Mouse (Mus musculus) erythroblast, embryonic 14.5 days (primary cell): ENCODE data around the gene Tatdn2. TPM values are rescaled to one million over a fixed set of nuclear protein-coding genes. Genes with fewer than 3 reads are reported as not detected.
"Not testable (repeated sequence)": the region's sequence is repeated elsewhere in the genome, so short reads cannot be mapped to it uniquely, and the experiment has no call there.

Experiments
- H3K27me3 ChIP-seq: 2 replicates; pipeline ENCODE4 v1.6.1; 2012; ENCODE audit warnings: inconsistent platforms; ENCODE audit not compliant: control insufficient read depth
- H3K36me3 ChIP-seq: 2 replicates; pipeline ENCODE4 v1.6.1; 2012; ENCODE audit warnings: mild to moderate bottlenecking, inconsistent platforms; ENCODE audit not compliant: control insufficient read depth
- H3K4me1 ChIP-seq: 2 replicates; pipeline ENCODE4 v1.6.1; 2012; ENCODE audit warnings: inconsistent platforms; ENCODE audit not compliant: control insufficient read depth
- H3K4me3 ChIP-seq: replicated peaks from 2 replicates; pipeline ENCODE3; 2012; ENCODE audit warnings: moderate library complexity, mild to moderate bottlenecking, inconsistent platforms
- H3K9me3 ChIP-seq: 2 replicates; pipeline ENCODE4 v1.6.1; 2012; ENCODE audit warnings: low read length, inconsistent platforms, mixed read lengths; ENCODE audit not compliant: control insufficient read depth
- GATA1 ChIP-seq: IDR thresholded peaks from 2 replicates; pipeline ENCODE4 v1.6.1; 2012; ENCODE audit warnings: low read length, inconsistent platforms, mixed read lengths
- TAL1 ChIP-seq: IDR thresholded peaks from 3 replicates; pipeline ENCODE4 v1.6.1; 2012; ENCODE audit warnings: low read length, inconsistent platforms, mixed read lengths
- polyA plus RNA-seq: library from polyadenylated mRNA; stranded (reverse); fragments of >175 nt; gene quantifications from 2 replicates; pipeline ENCODE4 v1.2.3, GENCODE M21; 2012

The Tatdn2 gene
- polyA plus RNA-seq, 1 experiment, result 3.3 TPM

DNA sequence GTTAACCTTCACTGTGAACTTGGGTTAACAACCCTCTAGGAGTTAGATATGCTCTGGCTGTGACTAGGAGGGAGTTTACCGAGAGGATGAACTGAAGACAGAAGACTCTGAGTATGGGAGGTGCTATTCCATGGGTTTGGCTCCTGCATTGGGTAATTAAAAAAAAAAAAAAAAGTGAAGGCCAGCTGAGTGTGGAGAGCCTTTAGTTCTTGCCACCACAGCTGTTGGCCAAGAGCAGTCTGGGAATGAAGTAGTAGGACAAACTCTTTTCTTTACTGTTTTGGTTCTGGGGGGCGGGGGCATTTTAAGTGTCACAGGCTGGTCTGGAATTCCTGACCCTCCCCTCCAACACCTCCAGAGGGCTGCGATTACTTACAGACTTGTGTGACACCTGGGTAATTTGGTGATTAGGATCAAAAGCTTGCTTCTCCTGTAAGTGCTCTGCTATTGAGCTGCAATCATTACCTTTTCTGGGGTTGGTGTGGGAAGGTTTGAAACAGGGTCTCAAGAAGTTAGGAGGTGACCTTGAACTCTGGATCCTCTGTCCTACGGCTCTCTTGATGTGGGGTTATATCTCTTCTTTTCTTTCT is 989 bp upstream of the Tatdn2 start:
- TF ChIP-seq TAL1 (no peak), GATA1 (no peak)
- Histone ChIP-seq H3K9me3 (no peaks in the 10 kb centered on the region), H3K27me3 (no peaks in the 10 kb centered on the region), H3K36me3 (peaks cover 73% of the 10 kb centered on the region), H3K4me1 (peaks cover 83% of the 10 kb centered on the region), H3K4me3 (peak overlapping the region; percentile 73)

DNA sequence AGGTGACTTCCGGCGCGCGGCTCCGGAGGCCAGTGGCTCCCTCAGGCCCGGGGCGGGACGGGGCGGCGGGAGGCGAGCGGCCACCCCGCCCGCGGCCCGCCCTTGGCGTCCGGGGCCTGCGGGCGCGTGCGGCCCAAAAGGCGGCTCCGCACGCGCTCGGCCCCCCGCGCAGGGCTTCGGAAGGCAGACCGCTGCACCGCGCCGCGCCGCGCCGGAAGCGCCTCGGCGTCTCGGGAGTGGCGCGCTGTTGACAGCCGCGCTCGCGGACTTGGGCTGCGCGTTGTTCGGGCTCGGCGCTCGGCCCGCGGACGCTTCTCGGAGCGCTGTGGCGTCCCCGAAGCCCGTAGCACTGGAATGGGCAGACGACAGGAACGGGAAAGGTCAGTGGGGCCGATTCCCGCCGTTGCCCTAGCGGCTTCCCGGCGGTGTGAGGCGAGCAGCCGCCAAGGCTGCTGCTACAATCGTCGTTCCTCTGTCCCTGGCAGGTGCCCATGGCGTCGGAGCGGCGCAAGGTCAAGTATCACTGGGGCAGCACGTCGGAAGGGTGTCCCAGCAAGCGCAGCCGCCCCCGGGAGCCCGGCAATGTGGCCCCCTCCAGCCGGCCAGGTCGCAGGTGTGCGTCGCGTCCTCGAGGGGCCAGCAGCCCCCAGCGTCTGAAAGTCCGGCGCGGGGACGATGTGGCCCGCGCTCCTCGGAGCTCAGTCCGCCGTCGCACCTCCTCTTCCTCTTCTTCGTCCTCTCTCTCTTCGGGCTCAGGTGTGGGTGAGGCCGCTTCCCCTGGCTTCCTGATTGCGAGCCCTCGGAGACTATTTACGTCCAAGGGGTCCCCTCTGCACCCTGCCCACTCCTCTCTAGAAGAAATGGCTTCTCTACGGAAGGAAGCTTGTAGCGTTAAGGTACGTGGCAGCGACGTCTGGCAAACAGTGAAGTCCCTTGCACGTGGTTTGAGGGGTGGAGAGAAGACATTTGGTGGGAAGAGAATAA is 664 bp downstream of the Tatdn2 start:
- Histone ChIP-seq H3K4me3 (peak overlapping the region; percentile 73), H3K27me3 (no peaks in the 10 kb centered on the region), H3K9me3 (no peaks in the 10 kb centered on the region), H3K4me1 (peaks cover 79% of the 10 kb centered on the region), H3K36me3 (peaks cover 78% of the 10 kb centered on the region)
- TF ChIP-seq TAL1, result no peak
- no peak for TF ChIP-seq GATA1

DNA sequence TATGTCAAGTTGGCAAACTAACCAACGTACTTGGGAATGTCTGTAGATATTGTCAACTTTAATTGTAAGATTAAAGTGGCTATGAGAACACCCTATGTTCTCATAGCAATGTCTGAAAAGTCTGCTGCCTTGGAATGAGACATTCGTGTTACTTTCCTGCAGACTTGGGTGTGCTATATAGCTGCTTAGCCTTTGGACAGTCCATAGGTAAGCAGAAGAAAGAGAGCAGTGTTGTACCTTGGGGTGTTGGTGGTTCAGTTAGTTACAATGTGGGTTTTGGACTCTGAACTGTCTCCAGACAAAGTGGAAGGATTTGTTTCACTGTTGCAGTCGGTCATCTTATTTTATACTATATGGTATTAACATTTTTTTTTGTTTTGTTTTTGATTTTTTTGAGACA is 15.9 kb downstream of the Tatdn2 start:
- no peak for TF ChIP-seq GATA1
- no peak for TF ChIP-seq TAL1
- Histone ChIP-seq H3K4me3 (no peak overlapping the region), H3K9me3 (no peaks in the 10 kb centered on the region), H3K36me3 (peaks cover 99% of the 10 kb centered on the region), H3K27me3 (no peaks in the 10 kb centered on the region), H3K4me1 (no peaks in the 10 kb centered on the region; the same call in 1 of the 2 replicates)

DNA sequence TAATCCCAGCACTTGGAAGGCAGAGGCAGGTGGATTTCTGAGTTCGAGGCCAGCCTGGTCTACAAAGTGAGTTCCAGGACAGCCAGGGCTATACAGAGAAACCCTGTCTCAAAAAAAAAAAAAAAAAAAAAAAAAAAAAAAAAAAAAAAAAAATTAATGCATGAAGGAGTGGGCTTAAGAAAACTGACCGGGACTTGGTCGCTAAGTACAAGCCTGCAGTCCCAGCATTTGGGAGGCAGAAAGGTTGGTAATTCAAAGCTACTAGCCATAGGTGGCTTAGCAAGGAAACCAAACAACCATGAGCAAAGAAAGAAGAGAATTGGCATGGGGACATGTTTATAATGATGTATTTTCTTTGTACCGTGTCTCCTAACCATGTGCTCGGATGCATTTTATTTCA is 16.5 kb downstream of the Tatdn2 start:
- not testable (repeated sequence) for H3K9me3 ChIP-seq, H3K27me3 ChIP-seq, H3K4me3 ChIP-seq, H3K4me1 ChIP-seq
- peaks cover 99% of the 10 kb centered on the region for H3K36me3 ChIP-seq

DNA sequence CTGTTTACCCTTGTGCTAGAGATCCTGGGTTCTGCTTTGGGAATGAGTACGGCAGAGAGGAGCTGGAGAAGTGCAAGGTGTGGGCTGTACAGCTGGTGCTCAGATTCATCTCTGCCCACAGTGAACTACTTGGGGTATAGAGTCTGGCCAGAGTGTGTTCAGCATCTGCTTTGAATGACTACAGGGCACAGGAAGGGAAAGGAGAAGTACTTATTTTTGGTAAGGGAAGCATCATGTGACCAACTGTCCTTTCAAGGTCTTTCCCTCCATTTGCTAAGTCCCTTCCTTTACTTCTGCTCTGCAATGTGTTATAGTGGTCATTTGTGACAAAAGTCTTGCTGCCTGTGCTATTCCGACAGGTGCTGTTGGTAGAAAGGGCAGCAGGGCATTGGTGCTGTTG is 17.4 kb downstream of the Tatdn2 start:
- H3K4me1 ChIP-seq, result no peaks in the 10 kb centered on the region
- H3K4me3 ChIP-seq, result no peak overlapping the region
- peaks cover 99% of the 10 kb centered on the region for H3K36me3 ChIP-seq
- no peak for TF ChIP-seq TAL1
- TF ChIP-seq GATA1, result no peak
- no peaks in the 10 kb centered on the region for H3K9me3 ChIP-seq
- no peaks in the 10 kb centered on the region for H3K27me3 ChIP-seq

DNA sequence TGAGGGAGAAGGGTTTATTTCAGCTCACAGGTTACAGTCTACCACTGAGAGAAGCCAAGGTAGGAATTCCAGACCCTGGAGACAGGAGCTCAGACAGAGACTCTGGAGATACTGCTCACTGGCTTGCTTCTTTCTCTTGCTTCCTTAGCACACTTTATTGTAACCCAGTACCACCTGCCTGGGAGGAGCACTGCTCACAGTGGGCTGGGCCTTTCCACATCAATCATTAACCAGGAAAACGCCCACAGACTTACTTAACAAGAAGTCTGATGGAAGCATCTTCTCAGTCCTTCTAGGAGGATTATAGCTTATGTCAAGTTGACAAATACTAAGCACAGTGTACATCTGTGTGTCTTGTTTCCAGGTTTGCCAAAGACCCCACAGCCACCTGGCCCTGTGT is 17.9 kb downstream of the Tatdn2 start:
- Histone ChIP-seq H3K36me3 (peaks cover 99% of the 10 kb centered on the region), H3K4me3 (no peak overlapping the region), H3K9me3 (no peaks in the 10 kb centered on the region), H3K27me3 (no peaks in the 10 kb centered on the region), H3K4me1 (no peaks in the 10 kb centered on the region)
- no peak for TF ChIP-seq TAL1
- no peak for TF ChIP-seq GATA1

DNA sequence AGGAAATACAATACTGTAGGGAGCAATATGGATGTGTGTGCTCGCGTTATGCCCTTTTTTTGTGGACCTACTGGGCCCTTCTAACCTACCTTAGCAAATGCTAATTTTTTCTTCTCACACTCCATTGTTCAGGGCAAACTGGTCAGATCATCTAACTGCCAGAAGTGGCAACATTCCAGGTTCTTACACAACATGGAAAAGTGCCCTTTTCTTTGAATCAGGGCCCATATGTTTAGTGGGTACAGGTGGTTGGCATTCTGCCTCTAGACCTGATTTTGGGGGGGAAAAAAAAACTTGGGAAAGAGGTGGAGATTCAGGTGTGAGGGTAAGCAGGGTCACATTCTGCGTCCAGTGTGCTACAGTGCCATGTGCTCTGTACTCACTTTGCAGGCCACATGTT is 20.7 kb downstream of the Tatdn2 start:
- Histone ChIP-seq H3K9me3 (no peaks in the 10 kb centered on the region), H3K36me3 (peaks cover 99% of the 10 kb centered on the region), H3K4me3 (no peak overlapping the region), H3K27me3 (no peaks in the 10 kb centered on the region), H3K4me1 (no peaks in the 10 kb centered on the region)
- no peak for TF ChIP-seq GATA1
- TF ChIP-seq TAL1, result no peak

DNA sequence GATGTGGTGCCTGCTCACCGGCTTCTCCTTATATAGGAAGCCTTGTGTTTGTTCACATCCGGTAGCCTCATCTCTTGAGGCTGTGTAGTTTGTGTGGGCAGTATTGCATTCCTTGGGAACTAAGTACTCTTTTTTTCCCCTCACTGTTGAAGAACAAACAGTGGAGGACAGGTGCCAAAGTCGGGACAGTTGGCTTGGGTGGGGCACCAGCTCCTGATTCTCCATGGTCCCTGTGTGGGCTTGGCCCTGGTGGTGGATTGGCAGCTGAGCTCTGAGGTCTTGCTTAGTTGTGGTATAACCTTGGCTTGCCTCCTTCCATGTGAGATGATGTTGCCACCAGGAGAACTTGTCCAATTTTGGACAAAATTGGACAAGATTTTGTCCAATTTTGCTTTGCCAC is 23.0 kb downstream of the Tatdn2 start, which contains the start of gene Ghrl:
Gene Ghrl, minus strand, starts transcription at position 3 of the 400 bp plus-strand sequence.
- peaks cover 99% of the 10 kb centered on the region for H3K36me3 ChIP-seq
- TF ChIP-seq GATA1 (no peak), TAL1 (no peak)

DNA sequence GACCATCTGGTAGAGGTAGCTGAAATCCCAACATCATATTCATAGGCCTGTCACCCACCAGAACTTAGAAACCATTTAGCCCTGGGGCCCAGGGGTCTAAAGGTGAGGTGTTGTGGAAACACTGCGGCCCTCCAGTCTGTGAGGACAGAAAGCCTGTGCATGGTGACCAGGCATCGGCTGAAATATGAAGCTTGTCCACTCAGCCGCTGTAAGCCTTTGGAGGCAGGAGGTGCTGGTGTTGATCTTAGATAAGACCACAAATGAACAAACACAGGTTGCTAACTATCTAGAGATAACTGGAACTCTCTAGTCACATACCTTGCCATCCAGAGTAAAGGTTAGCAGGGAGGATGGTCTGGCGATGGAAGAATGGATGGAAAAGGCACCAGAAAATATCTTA is 24.2 kb downstream of the Tatdn2 start:
- Histone ChIP-seq H3K36me3 (peaks cover 99% of the 10 kb centered on the region), H3K4me3 (no peak overlapping the region), H3K9me3 (no peaks in the 10 kb centered on the region), H3K27me3 (no peaks in the 10 kb centered on the region), H3K4me1 (no peaks in the 10 kb centered on the region)
- TF ChIP-seq TAL1, result no peak
- no peak for TF ChIP-seq GATA1

More for the DNA sequence above, 23.0 kb downstream of the Tatdn2 start, which contains the start of gene Ghrl:
- Histone ChIP-seq H3K9me3 (no peaks in the 10 kb centered on the region), H3K27me3 (no peaks in the 10 kb centered on the region), H3K4me3 (no peak within 1 kb of the TSS), H3K4me1 (no peaks in the 10 kb centered on the region)
